Comparison of ENCODE assay signal across 8 mouse cellular contexts in the genomic region with DNA sequence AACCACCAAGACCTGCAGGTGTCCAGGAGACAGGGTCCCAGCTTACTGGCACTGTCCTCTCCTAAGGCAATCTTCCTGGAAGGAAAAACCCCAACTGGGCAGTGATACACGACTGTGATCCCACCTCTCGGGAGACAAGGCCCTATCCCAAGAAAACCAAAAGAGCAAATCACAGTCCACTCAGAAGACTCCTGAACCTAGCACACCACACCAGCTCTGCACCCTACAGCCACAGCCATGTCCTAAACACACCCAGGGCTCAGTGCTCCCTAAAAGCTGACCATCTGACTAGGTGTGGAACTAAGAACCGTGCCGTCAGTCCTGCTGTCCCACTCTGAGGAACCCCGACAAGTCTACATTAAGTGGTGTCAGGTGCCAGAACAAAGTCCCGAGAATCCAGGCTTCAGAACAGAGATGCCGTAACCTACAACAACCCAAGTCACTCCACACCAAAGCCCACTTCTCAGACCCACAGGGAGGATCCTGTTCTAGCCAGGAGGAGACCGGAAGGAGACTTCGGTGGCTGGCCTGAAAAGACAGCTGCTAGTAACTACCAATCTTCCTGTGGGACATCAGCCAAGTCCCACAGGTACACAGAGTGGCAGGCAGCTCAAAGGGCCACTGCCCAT. TPM values are rescaled to one million over a fixed set of nuclear protein-coding genes. Genes with fewer than 3 reads are reported as not detected.
DNase-seq lines count a peak whose midpoint lies in the region; ATAC-seq and TF ChIP-seq lines count a peak whose summit lies in the region.

No protein-coding gene starts in this region.

- ATAC-seq in limb, embryonic 15.5 days (ENCODE audit: insufficient number of reproducible peaks, low FRiP score, low TSS enrichment, low read depth) = no peak
- no peak for ATAC-seq in stomach, embryonic 16.5 days (ENCODE audit: insufficient read depth, low FRiP score)

- WGBS in spleen, adult 2 months = 61% methylated on average over 9 of the region's 9 CpGs
- WGBS in limb, embryonic 15.5 days = 54% methylated on average over 9 of the region's 9 CpGs
- WGBS in stomach, embryonic 16.5 days = 76% methylated on average over 9 of the region's 9 CpGs

- H3K36me3 ChIP-seq in spleen, adult 2 months (ENCODE audit: control insufficient read depth, insufficient read depth, low read length) = no peaks in the 10 kb centered on the region
- H3K36me3 ChIP-seq in limb, embryonic 15.5 days = peaks cover 11% of the 10 kb centered on the region; the same call in 1 of the 2 replicates
- H3K36me3 ChIP-seq in stomach, embryonic 16.5 days (ENCODE audit: control insufficient read depth, insufficient read depth, low read length) = no peaks in the 10 kb centered on the region

- TF ChIP-seq POLR2A in spleen, adult 2 months (IDR thresholded peaks at IDR 0.05; ENCODE audit: low read depth, low read length) = no peak

- H3K9me3 ChIP-seq in limb, embryonic 15.5 days = no peaks in the 10 kb centered on the region
- H3K9me3 ChIP-seq in stomach, embryonic 16.5 days (replicated peaks; ENCODE audit: control insufficient read depth, low read length) = no peaks in the 10 kb centered on the region

- peak overlapping the region; percentile 94 for H3K4me3 ChIP-seq in gastrocnemius, adult 2 months
- peak overlapping the region; percentile 23; the same call in 1 of the 2 replicates for H3K4me3 ChIP-seq in spleen, adult 2 months (ENCODE audit: extremely low read depth, insufficient read depth, insufficient read length)
- peak overlapping the region; percentile 90 for H3K4me3 ChIP-seq in limb, embryonic 15.5 days
- H3K4me3 ChIP-seq in stomach, embryonic 16.5 days (replicated peaks; ENCODE audit: low read length) = peak overlapping the region; percentile 63

- no peak for DNase-seq in gastrocnemius, adult 2 months
- no peak for DNase-seq in gastrocnemius, postnatal 10 days
- DNase-seq in spleen, adult 2 months (ENCODE audit: low read depth in 1 of 2, low spot score in 2 of 2) = no peak
- no peak for DNase-seq in spleen, adult 12 weeks (ENCODE audit: low spot score)
- no peak for DNase-seq in ovary, postnatal 14 days (ENCODE audit: low spot score)
- DNase-seq in cerebellum, postnatal 25 days = no peak

- H3K27me3 ChIP-seq in spleen, adult 2 months (ENCODE audit: control insufficient read depth, insufficient read depth, low read length) = no peaks in the 10 kb centered on the region
- H3K27me3 ChIP-seq in limb, embryonic 15.5 days = no peaks in the 10 kb centered on the region
- H3K27me3 ChIP-seq in stomach, embryonic 16.5 days (ENCODE audit: control insufficient read depth, insufficient read depth, low read length) = no peaks in the 10 kb centered on the region

- H3K4me1 ChIP-seq in spleen, adult 2 months (ENCODE audit: control insufficient read depth, insufficient read depth, insufficient read length) = peaks cover 55% of the 10 kb centered on the region
- peaks cover 70% of the 10 kb centered on the region for H3K4me1 ChIP-seq in limb, embryonic 15.5 days
- peaks cover 68% of the 10 kb centered on the region for H3K4me1 ChIP-seq in stomach, embryonic 16.5 days (ENCODE audit: control insufficient read depth, insufficient read depth, low read length)

- H3K9ac ChIP-seq in limb, embryonic 15.5 days = 0 out of 2 replicates have a peak overlapping the region, but pooled peaks have one; percentile 7
- peak overlapping the region; percentile 39 for H3K9ac ChIP-seq in stomach, embryonic 16.5 days (ENCODE audit: low read length)

- no peak for TF ChIP-seq CTCF in gastrocnemius, adult 2 months (IDR thresholded peaks at IDR 0.05)
- no peak for TF ChIP-seq CTCF in spleen, adult 2 months (IDR thresholded peaks at IDR 0.05; ENCODE audit: extremely low read depth, insufficient read depth, insufficient read length, insufficient replicate concordance)

- peak overlapping the region; percentile 72 for H3K4me2 ChIP-seq in limb, embryonic 15.5 days
- peak overlapping the region; percentile 100 for H3K4me2 ChIP-seq in stomach, embryonic 16.5 days (ENCODE audit: low read depth, low read length)

- intact Hi-C loops in gastrocnemius, adult 2 months (cut with DNase I) = loop anchor here (2.0 kb wide), 1 partner anchor 45 kb away; no protein-coding TSS in a partner anchor

- H3K27ac ChIP-seq in gastrocnemius, adult 2 months = peak overlapping the region; percentile 86
- H3K27ac ChIP-seq in spleen, adult 2 months (ENCODE audit: insufficient read depth, low read length) = peak overlapping the region; percentile 8; the same call in 1 of the 2 replicates
- peak overlapping the region; percentile 63 for H3K27ac ChIP-seq in limb, embryonic 15.5 days
- H3K27ac ChIP-seq in stomach, embryonic 16.5 days (ENCODE audit: low read length) = no peak overlapping the region

RNA-seq across cellular contexts. Expression of a gene that starts 4.2 kb away (rescaled TPM):
- total RNA-seq in gastrocnemius, adult 2 months (2021) = 10 to 100 TPM; 28.5 to 35.6 TPM
- total RNA-seq in gastrocnemius, postnatal 10 days (2021) = 10 to 100 TPM; 68.1 to 79.6 TPM
- 32.2 and 40.6 TPM in 2 replicates for polyA plus RNA-seq in spleen, adult 2 months (2012; rRNA removed)
- polyA plus RNA-seq in limb, embryonic 15.5 days (2015; fragmentation: Nextera tagmentation; extraction: Ambion mirVana) = 25.2 and 26.8 TPM in 2 replicates
- 17.7 and 17.9 TPM in 2 replicates for polyA plus RNA-seq in stomach, embryonic 16.5 days (2015; fragmentation: Nextera tagmentation; extraction: Ambion mirVana)

RNA-seq across cellular contexts. Expression of a gene that starts 31.4 kb away (rescaled TPM):
- total RNA-seq in gastrocnemius, adult 2 months (2021) = 1 to 10 TPM; 4.6 to 6.1 TPM
- total RNA-seq in gastrocnemius, postnatal 10 days (2021) = 10 to 100 TPM; 18.9 to 26.4 TPM
- 43.2 and 64.8 TPM in 2 replicates for polyA plus RNA-seq in spleen, adult 2 months (2012; rRNA removed)
- polyA plus RNA-seq in limb, embryonic 15.5 days (2015; fragmentation: Nextera tagmentation; extraction: Ambion mirVana) = 74.0 and 76.2 TPM in 2 replicates
- polyA plus RNA-seq in stomach, embryonic 16.5 days (2015; fragmentation: Nextera tagmentation; extraction: Ambion mirVana) = 58.4 and 60.1 TPM in 2 replicates

Comparison
In these comparisons a context has a peak if more than half of its experiments do, and no peak if none do; other contexts are left out.
1. H3K4me3 ChIP-seq: peak in every context shown above with its lines; median percentile 94 in gastrocnemius, adult 2 months; 90 in limb, embryonic 15.5 days; 63 in stomach, embryonic 16.5 days; 23 in spleen, adult 2 months.